Mouse (Mus musculus) limb, embryonic 12.5 days (tissue): ENCODE results near the gene Hoxb8. TPM values are rescaled to one million over a fixed set of nuclear protein-coding genes. Genes with fewer than 3 reads are reported as not detected.
A peak's percentile ranks its signal among the peaks of the same experiment; 100 is the strongest.

Experiments
- ATAC-seq: fragments of 200-750 bp; cut with Nextera tagmentation; 2 replicates; pipeline ENCODE4 v1.8.0; 2017; ENCODE audit warnings: low read depth, moderate TSS enrichment; ENCODE audit not compliant: insufficient number of reproducible peaks, insufficient read depth, low FRiP score, low TSS enrichment
- H3K27ac ChIP-seq: fragments of 300-500 bp; sonication (generic); 2 replicates; pipeline ENCODE4 v1.5.1; 2016; ENCODE audit warnings: mild to moderate bottlenecking, moderate library complexity
- H3K27me3 ChIP-seq: fragments of 300-500 bp; sonication (generic); 2 replicates; pipeline ENCODE4 v1.6.1; 2016; ENCODE audit warnings: mild to moderate bottlenecking, moderate library complexity
- H3K36me3 ChIP-seq: fragments of 300-500 bp; sonication (generic); 2 replicates; pipeline ENCODE4 v1.6.1; 2016; ENCODE audit warnings: mild to moderate bottlenecking, moderate library complexity
- H3K4me1 ChIP-seq: fragments of 300-500 bp; sonication (generic); replicated peaks from 2 replicates; pipeline ENCODE4 v1.6.1; 2016
- H3K4me2 ChIP-seq: fragments of 300-500 bp; sonication (generic); 2 replicates; pipeline ENCODE4 v1.6.1; 2016; ENCODE audit warnings: mild to moderate bottlenecking, moderate library complexity
- H3K4me3 ChIP-seq: fragments of 300-500 bp; sonication (generic); replicated peaks from 2 replicates; pipeline ENCODE4 v1.5.1; 2016; ENCODE audit warnings: mild to moderate bottlenecking
- H3K9ac ChIP-seq: fragments of 300-500 bp; sonication (generic); replicated peaks from 2 replicates; pipeline ENCODE4 v1.6.1; 2016; ENCODE audit warnings: mild to moderate bottlenecking, moderate library complexity
- H3K9me3 ChIP-seq: fragments of 300-500 bp; sonication (generic); 2 replicates; pipeline ENCODE4 v1.6.1; 2016; ENCODE audit warnings: mild to moderate bottlenecking, moderate library complexity
- WGBS: fragments of 180-500 bp; shearing (Covaris S2); methylation state at CpG from one replicate; pipeline ENCODE4 v1.1.7; 2016; 5-methylcytosine and 5-hydroxymethylcytosine counted together
- polyA plus RNA-seq: library from polyadenylated mRNA; unstranded; fragments of >200 nt; fragmentation: Nextera tagmentation; extraction: Ambion mirVana; gene quantifications from 2 replicates; pipeline ENCODE4 v1.2.1, GENCODE M21; 2016

The Hoxb8 gene
- polyA plus RNA-seq, 1 experiment from 2014 or later: 0.40 TPM

DNA sequence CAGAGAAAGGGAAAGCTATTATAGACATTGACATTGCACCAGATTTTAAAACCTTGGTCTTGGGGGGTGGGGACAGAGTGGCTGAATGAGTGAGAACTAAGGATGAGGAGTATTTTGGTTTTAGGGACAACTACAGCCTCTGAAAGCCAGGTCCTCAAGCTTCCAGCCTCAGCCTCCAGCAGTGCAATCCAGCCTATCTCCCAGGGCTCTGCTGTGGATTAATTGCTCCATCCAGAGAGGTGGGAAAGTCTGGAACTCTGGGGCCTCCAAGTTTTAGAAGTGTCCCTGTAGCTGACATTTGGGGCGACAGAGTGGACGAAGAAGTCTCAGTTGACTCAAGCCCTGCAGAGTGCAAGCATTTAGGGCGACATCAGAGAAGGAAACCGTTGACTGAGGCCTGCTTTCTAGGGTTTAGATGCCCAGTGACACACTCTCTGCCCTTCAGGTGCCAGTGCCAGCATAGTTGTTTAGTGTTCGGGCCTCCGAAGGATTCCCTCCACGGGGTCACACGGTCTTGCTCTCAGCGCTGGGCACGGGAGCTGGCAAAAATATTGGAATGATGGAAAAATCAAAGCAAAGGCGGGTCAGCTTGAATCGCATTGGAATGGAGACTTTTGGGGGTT is 32.2 kb downstream of the Hoxb8 start:
- Histone ChIP-seq H3K4me1 (peaks cover 7% of the 10 kb centered on the region), H3K4me2 (peak overlapping the region; percentile 23; the same call in 1 of the 2 replicates), H3K9me3 (no peaks in the 10 kb centered on the region), H3K9ac (no peak overlapping the region), H3K27me3 (peaks cover 98% of the 10 kb centered on the region), H3K27ac (no peak overlapping the region), H3K4me3 (no peak overlapping the region), H3K36me3 (no peaks in the 10 kb centered on the region)
- no peak for ATAC-seq
- WGBS: 8% methylated on average over 12 of the region's 12 CpGs

DNA sequence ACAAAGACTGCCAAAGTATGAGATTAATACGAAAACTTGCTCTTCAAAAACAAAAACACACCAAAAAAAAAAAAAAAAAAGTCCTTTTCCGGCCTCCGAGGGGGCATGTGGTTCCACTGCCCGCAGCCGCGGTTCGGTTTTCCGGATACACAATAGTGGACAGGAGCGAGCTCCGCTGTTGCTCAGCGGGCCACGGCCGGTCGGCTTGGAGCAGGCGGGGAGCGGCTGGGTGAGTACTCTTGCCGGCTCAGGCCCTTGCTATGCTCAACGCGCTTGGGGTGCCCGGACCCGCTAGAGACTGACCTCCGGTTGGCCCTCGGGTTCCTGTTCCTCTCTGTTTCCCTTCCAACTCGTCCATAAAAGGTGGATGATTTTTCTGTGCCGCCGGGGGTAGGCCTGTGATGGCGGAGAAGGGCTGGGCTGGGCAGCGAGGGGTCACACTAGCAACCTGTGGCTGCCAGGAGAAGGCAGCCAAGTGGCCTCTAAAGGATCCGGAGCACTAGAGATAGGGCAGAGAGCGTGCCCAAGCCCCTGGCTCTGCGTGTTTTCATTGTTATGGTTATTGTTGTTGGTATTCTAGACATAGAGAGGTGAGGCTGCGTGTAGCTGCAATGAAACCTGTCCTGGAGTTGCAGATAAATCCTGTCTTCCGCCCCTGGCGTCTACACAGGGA is 33.1 kb downstream of the Hoxb8 start:
- no peak overlapping the region for H3K4me3 ChIP-seq
- peak overlapping the region; percentile 23 for H3K4me2 ChIP-seq
- under 1% methylated on average over 34 of the region's 34 CpGs for WGBS
- peaks cover 98% of the 10 kb centered on the region for H3K27me3 ChIP-seq
- ATAC-seq: no peak
- no peaks in the 10 kb centered on the region for H3K36me3 ChIP-seq
- peaks cover 16% of the 10 kb centered on the region for H3K4me1 ChIP-seq
- H3K9ac ChIP-seq: no peak overlapping the region
- no peak overlapping the region for H3K27ac ChIP-seq
- H3K9me3 ChIP-seq: no peaks in the 10 kb centered on the region

DNA sequence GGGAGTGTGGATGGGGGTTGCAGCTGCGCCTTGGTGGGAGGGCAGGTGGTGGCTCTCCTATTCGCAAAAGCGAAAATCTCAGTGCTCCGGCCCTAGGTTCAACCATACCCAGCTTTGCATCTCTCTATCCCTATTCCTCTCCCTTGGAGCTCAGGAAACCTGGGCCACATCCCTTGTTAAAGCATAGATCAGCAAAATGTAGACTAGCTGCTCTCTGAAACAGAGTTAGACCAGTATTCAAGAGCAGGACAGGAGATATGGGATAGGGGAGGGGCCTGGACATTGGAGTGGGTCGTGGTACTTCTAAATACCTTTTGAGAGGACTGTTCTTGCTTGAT is 33.6 kb downstream of the Hoxb8 start:
- no peak overlapping the region for H3K27ac ChIP-seq
- H3K36me3 ChIP-seq: no peaks in the 10 kb centered on the region
- H3K27me3 ChIP-seq: peaks cover 98% of the 10 kb centered on the region
- ATAC-seq: no peak
- no peak overlapping the region for H3K4me3 ChIP-seq
- no peaks in the 10 kb centered on the region for H3K9me3 ChIP-seq
- WGBS: 7% methylated on average over 5 of the region's 5 CpGs
- peak overlapping the region; percentile 23 for H3K4me2 ChIP-seq
- peaks cover 21% of the 10 kb centered on the region for H3K4me1 ChIP-seq
- H3K9ac ChIP-seq: no peak overlapping the region

DNA sequence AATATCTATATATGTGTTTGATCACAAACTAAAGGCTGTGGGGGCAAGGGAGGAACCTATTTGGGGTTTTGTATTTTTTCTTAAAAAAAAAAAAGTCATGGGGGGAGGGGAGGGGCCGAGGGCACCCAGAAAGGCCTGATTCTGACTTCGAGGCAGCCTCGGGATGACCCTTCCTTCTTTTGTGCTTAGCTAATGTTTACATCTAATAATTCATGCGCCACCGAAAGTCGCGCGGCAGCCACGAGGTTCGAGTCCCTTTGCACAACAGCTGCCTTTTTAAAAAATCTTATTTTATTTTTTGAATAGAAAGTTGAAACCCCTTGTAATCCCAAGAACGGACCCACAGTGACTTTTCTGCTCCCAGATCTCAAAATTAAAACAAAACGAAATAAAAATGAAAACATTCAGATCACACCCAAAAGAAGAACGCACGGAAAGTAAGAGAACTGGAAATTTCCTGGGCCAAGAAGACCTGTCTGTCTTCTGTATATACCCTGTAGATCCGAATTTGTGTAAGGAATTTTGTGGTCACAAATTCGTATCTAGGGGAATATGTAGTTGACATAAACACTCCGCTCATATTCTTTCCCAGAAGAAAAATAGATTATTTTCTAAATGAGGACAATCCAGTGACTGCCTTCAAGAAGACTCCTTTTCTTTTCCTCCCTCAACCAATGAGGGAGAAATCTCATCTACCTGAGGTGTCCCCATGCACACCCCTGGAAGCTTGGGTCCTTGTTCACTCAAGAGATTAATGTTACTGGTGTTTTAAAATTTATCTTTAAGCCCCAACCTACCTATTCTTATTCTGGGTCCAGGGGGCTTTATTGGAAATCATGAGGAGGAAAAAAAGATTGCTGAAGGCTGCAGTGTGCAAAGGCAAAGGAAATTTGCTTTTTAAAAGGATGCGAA is 35.2 kb downstream of the Hoxb8 start:
- Histone ChIP-seq H3K4me3 (no peak overlapping the region), H3K9me3 (no peaks in the 10 kb centered on the region)

DNA sequence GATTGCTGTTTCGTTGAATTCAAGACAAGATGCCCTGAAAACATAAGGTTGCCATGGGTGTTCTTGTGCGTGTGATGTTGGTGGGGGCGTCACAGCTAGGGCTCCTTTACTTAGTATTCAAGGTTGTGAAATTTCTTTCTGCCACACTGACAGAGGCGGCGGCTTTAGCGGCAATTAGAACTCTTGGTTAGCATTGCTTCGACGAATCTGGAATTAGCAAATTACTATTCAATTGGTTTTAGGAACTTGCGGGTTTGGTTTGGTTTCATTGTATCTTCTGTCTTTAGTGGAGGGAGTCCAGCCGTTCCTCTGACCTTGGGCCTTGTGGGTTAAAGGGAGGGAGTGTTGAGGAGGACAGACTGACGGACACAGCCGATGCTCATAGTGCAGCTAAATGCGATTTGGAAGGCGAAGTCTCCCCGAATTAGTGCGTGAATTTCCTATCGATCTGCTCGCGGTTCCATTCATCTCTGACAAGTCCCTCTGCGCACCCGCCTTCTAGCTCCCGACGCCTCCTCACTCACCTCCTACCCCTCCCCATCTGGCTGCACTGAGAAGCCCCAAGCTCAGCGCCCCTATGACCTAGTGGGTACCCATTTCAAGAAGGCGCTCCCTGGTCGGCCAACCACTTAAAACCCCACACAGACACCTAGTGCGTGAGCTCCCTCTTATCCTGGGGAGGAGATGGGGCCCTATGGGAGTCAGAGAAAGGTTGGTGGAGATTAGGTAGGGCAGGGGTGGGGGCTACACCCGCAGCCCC is 36.1 kb downstream of the Hoxb8 start, which contains the start of gene Hoxb4:
Gene Hoxb4 (plus strand): TSS at position 660 of the 760 bp plus-strand sequence.
- no peak for ATAC-seq
- H3K9ac ChIP-seq: peak within 1 kb of the TSS; percentile 48; the same call in 1 of the 2 replicates
- peak within 1 kb of the TSS; percentile 42 for H3K4me3 ChIP-seq
- no peaks in the 10 kb centered on the region for H3K36me3 ChIP-seq
- peaks cover 97% of the 10 kb centered on the region for H3K27me3 ChIP-seq
- H3K27ac ChIP-seq: peak within 1 kb of the TSS; percentile 70; the same call in 1 of the 2 replicates
- H3K9me3 ChIP-seq: no peaks in the 10 kb centered on the region
- peaks cover 19% of the 10 kb centered on the region for H3K4me1 ChIP-seq
- H3K4me2 ChIP-seq: peak within 1 kb of the TSS; percentile 65
- 2% methylated on average over 28 of the region's 28 CpGs for WGBS

More for the DNA sequence above, 35.2 kb downstream of the Hoxb8 start:
- H3K4me1 ChIP-seq: peaks cover 21% of the 10 kb centered on the region
- H3K9ac ChIP-seq: no peak overlapping the region
- ATAC-seq: no peak
- H3K36me3 ChIP-seq: no peaks in the 10 kb centered on the region
- WGBS: 5% methylated on average over 18 of the region's 18 CpGs
- H3K4me2 ChIP-seq: no peak overlapping the region
- H3K27me3 ChIP-seq: peaks cover 97% of the 10 kb centered on the region
- no peak overlapping the region for H3K27ac ChIP-seq

DNA sequence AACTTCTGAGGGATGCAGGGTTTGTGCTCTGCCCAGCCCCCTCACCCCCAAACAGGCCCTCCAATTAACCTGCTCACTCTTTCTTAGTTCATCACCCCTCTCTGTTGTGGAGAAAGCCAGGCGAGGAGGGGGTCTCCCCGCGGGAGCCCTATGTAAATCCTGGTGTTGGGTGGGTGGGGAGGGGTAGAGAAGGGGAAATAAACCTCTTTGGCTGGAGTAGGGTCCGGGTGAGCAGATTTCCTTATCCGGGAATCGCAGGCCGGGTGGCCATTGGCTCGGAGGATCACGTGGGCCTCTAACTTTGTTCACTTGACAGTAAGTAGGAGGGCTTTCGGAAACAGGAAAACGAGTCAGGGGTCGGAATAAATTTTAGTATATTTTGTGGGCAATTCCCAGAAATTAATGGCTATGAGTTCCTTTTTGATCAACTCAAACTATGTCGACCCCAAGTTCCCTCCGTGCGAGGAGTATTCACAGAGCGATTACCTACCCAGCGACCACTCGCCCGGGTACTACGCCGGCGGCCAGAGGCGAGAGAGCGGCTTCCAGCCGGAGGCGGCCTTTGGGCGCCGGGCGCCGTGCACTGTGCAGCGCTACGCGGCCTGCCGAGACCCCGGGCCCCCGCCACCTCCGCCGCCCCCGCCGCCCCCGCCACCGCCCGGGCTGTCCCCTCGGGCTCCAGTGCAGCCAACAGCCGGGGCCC is 36.8 kb downstream of the Hoxb8 start:
- no peak; the same call in 1 of the 2 replicates for ATAC-seq
- H3K27ac ChIP-seq: peak overlapping the region; percentile 70; the same call in 1 of the 2 replicates
- H3K4me1 ChIP-seq: peaks cover 19% of the 10 kb centered on the region

DNA sequence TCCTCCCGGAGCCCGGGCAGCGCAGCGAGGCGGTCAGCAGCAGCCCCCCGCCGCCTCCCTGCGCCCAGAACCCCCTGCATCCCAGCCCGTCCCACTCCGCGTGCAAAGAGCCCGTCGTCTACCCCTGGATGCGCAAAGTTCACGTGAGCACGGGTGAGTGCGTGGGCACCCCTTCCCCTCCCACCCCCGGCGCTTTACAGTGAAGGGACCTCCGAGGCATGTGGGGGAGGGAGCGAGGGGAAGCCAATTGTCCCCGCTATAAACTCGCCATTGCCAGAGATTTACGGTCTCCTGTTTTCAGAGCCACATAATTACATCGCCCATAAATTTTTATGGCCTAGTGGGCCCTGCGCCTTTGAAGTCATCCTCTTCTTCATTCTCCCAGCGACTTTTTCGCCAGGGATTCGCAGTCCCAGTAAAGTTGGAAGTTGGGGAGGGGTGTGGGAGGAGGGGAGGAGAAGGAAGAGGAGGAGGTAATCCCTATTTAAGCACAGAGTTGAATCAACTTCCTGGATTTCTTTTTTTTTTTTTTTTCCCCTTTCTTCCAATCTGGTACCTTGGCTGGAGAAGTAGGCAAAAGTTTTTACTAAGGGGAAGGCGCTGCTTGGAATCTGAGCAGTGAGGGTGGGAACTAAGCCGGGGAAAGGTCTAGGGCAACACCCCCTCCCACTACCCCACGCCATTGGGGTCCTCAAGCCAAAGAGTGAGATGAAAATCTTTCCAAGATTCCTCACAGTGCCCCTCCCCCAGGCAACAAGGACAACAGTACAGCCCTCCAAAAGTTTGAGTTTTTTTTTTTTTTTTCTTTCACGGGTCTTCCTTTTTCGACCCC is 37.6 kb downstream of the Hoxb8 start:
- no peaks in the 10 kb centered on the region for H3K36me3 ChIP-seq
- peaks cover 19% of the 10 kb centered on the region for H3K4me1 ChIP-seq
- peak overlapping the region; percentile 65 for H3K4me2 ChIP-seq
- peaks cover 97% of the 10 kb centered on the region for H3K27me3 ChIP-seq
- ATAC-seq: no peak; the same call in 1 of the 2 replicates
- H3K9me3 ChIP-seq: no peaks in the 10 kb centered on the region
- H3K27ac ChIP-seq: peak overlapping the region; percentile 70; the same call in 1 of the 2 replicates
- peak overlapping the region; percentile 42 for H3K4me3 ChIP-seq
- WGBS: under 1% methylated on average over 32 of the region's 34 CpGs
- peak overlapping the region; percentile 48; the same call in 1 of the 2 replicates for H3K9ac ChIP-seq

More for the DNA sequence above, 36.8 kb downstream of the Hoxb8 start:
- peak overlapping the region; percentile 65 for H3K4me2 ChIP-seq
- H3K36me3 ChIP-seq: no peaks in the 10 kb centered on the region
- WGBS: under 1% methylated on average over 43 of the region's 45 CpGs
- H3K9me3 ChIP-seq: no peaks in the 10 kb centered on the region
- H3K27me3 ChIP-seq: peaks cover 97% of the 10 kb centered on the region
- H3K4me3 ChIP-seq: peak overlapping the region; percentile 42
- peak overlapping the region; percentile 48; the same call in 1 of the 2 replicates for H3K9ac ChIP-seq

DNA sequence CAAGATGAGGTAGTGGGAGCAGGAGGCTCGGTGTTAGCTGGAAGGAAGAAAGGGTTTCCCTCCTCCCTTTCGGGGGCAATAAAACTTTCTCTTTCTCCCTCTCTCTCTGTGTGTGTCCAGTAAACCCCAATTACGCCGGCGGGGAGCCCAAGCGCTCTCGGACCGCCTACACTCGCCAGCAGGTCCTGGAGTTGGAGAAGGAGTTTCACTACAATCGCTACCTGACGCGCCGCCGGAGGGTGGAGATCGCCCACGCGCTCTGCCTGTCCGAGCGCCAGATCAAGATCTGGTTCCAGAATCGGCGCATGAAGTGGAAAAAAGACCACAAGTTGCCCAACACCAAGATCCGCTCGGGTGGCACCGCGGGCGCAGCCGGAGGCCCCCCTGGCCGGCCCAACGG is 38.2 kb downstream of the Hoxb8 start:
- no peak for ATAC-seq
- Histone ChIP-seq H3K9ac (0 out of 2 replicates have a peak overlapping the region, but pooled peaks have one; percentile 18), H3K4me3 (peak overlapping the region; percentile 42), H3K36me3 (no peaks in the 10 kb centered on the region), H3K9me3 (no peaks in the 10 kb centered on the region), H3K27me3 (peaks cover 97% of the 10 kb centered on the region), H3K4me2 (peak overlapping the region; percentile 65), H3K4me1 (peaks cover 19% of the 10 kb centered on the region), H3K27ac (0 out of 2 replicates have a peak overlapping the region, but pooled peaks have one; percentile 35)
- WGBS: under 1% methylated on average over 29 of the region's 29 CpGs

DNA sequence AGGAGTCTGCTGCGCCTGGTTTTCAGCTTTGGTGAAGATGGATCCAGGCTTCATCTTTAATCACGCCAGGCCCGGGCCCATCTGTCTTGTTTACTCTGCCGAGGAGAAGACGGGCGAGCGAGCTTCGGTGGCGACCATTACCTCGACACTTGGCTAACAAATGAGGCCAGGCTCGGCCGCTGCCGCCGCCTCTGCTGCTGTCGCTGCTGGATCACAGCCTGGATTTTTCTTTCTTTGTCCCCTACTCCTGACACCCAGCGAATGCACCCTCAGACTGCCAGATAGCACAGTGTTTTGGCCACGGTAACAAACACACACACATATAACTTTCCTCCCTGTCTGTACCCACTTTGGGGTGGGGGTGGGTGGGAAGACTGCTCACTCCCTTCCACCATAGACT is 39.0 kb downstream of the Hoxb8 start:
- H3K27ac ChIP-seq: no peak overlapping the region
- H3K4me1 ChIP-seq: peaks cover 20% of the 10 kb centered on the region
- no peak for ATAC-seq
- WGBS: 4% methylated on average over 17 of the region's 17 CpGs
- H3K9me3 ChIP-seq: no peaks in the 10 kb centered on the region
- H3K27me3 ChIP-seq: peaks cover 97% of the 10 kb centered on the region
- H3K9ac ChIP-seq: no peak overlapping the region
- H3K36me3 ChIP-seq: no peaks in the 10 kb centered on the region
- no peak overlapping the region; the same call in 1 of the 2 replicates for H3K4me3 ChIP-seq
- peak overlapping the region; percentile 7; the same call in 1 of the 2 replicates for H3K4me2 ChIP-seq
